Mouse (Mus musculus) ovary, adult 18-20 months (tissue): ENCODE results near the gene Smpdl3b.
A peak's percentile ranks its signal among the peaks of the same experiment; 100 is the strongest.
"Not testable (repeated sequence)": the region's sequence is repeated elsewhere in the genome, so short reads cannot be mapped to it uniquely, and the experiment has no call there.

Experiments used
- DNase-seq: peaks from one replicate; pipeline ENCODE4 v3.0.0; 2022; ENCODE audit warnings: low spot score, mixed read lengths

The Smpdl3b gene

DNA sequence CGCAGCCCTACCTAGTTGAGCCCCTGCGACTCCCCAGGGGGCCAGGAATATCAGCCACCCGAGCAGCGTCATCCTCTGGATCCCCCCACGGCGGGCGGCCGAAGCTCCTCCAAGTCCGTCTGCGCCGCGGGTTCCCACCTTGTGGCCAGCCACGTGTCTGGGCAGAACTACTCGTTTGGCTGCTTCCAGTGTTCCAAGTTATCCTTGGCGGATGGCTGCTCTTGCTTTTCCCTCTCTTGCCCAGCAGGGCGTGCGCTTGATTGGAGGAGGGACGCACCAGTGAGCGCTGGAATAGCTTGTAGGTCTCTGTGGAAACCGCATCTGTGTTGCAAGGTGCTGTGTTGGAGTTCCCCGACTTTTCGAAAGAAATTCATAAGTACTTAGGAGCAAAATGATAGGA, at the start of gene Smpdl3b:
Smpdl3b (minus strand) TSS at position 279 of the 400 bp plus-strand sequence.
- peak; percentile 83 for DNase-seq

DNA sequence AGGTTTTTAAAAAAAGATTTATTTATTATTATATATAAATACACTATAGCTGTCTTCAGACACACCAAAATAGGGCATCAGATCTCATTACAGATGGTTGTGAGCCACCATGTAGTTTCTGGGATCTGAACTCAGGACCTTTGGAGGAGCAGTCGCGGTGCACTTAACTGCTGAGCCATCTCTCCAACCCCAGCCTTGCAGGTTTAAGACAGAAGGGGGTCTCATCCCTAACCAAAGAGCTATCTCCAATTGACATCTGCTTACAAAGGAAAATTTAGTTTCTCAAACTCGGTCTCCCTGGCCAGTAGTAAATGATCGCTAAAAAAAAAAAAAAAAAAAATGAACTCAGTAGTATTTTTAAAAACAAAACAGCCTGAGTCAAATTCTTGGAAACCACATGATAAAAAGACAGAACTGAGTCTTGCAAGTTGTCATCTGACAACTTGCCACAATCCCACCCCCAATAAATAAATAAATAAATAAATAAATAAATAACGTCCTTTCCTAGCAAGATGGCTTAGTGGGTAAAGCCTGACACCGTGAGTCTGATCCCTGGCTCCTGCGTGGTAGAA, 49.7 kb upstream of the Smpdl3b start:
- DNase-seq = no peak

DNA sequence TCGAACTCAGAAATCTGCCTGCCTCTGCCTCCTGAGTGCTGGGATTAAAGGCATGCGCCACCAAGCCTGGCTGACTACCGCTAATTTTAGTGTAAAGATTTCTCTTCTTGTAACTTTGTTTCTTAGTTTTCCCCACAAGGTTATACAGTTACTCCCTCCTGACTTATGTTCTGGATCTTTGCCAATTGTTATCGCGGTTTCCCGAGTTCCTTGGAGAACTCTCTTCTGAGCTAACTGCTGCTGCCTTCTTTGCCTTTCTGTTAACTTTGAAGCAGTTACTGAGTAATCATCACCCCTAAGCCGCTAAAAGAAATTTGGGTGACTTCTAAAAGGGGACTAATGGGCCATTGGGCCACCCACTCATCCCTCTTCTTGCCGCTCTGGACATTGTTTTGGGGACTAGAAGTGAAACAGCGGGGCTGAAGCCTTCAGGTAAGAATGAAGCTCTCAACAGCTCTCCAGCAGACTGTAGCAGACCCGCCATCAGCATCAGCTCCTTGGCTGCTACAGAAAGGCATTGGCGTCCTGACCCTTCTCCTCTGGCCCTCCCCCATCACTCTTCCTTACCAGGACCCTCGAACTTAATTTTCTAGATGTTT, 48.6 kb upstream of the Smpdl3b start:
- DNase-seq = no peak

GRCm38 (mm10) chr4:132805146-132805545, 48.1 kb upstream of the Smpdl3b start:
- DNase-seq = no peak

- no peak for DNase-seq
These were observed 47.3 kb upstream of the Smpdl3b start for GRCm38 (mm10) chr4:132804331-132804730.

- DNase-seq = no peak
These were observed 46.8 kb upstream of the Smpdl3b start for GRCm38 (mm10) chr4:132803876-132804275.

- DNase-seq = no peak
These were observed 46.2 kb upstream of the Smpdl3b start for GRCm38 (mm10) chr4:132803212-132803611.

GRCm38 (mm10) chr4:132802171-132802637, 45.2 kb upstream of the Smpdl3b start:
- DNase-seq = no peak

- no peak for DNase-seq
These were observed 44.4 kb upstream of the Smpdl3b start for GRCm38 (mm10) chr4:132801176-132802077.

DNA sequence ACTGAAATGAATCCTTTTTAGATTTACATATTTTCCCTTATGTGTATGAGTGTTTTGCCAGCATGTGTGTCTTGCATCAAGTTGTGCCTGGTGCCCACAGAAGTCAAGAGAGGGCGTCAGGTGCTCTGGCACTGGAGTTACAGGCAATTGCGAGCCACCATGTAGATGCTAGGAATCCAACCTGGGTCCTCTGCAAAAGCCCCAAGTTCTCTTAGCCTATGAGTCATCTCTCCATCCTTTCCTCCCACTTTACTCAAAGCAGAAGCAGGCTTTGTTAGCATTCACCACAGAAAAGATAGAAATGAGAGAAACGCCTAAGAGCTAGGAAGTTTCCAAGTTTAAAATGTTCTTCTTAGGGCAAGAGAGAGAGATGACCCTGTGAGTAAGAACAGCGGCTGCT, 42.8 kb upstream of the Smpdl3b start:
- DNase-seq = no peak

DNA sequence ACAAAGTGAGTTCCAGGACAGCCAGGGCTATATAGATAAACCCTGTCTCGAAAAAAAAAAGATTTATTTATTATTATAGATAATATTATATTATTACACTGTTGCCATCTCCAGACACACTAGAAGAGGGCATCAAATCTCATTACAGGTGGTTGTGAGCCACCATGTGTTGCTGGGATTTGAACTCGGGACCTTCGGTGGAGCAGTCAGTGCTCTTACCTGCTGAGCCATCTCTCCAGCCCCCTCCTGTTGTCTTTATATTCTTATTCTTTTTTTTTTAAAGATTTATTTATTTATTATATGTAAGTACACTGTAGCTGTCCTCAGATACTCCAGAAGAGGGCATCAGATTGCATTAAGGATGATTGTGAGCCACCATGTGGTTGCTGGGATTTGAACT, 41.6 kb upstream of the Smpdl3b start:
- not testable (repeated sequence) for DNase-seq

GRCm38 (mm10) chr4:132798028-132798427, 41.0 kb upstream of the Smpdl3b start:
- DNase-seq = no peak

DNA sequence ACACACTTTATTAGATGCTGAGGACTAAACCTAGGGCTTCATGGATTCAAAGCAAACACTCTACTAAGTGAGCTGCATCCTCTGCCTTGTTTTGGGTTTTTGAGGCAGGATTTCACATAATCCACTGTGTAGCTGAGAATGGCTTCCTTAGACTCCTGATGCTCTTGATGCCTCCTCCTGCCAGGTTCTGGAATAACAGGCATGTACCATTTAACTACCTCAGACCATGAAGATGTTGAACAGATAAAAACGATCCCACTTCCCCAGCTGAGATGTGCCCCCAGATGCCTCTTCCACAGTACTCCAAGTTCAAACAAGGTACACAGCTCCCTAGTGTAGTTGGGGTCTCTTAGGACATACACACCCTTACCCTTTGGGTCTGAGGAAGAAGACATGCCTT, 40.4 kb upstream of the Smpdl3b start:
- DNase-seq = no peak

DNA sequence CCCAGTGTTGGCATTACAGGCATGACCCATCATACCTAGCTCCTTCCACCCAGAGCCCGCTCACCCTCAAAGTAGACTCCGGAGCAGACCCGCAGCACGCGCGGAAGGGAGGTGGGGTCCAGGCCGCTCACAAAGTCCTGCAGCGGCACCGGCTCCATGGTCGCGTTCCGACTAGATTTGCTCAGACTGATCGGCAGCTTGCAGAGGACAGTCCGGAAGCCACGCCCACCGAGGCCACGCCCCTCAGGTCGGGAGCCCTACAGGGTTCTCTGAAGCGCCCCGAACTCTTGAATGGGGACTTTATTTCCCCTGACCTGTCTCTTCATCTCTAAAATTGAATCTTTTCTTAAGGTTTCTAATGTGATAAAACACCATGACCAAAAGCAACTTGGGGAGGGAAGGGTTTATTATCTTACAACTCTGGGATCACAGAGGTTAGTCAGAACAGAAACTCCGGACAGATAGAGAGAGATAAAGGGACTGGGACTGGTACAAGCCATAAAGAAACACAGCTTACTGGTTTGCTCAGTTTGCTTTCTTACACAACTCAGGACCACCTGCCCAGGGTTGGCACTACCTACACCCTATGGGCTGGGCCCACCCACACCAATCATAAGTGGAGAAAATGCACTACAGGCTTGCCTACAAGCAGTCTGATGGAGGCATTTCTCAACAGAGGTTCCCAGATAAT, 39.3 kb upstream of the Smpdl3b start, which contains the start of gene Themis2:
Themis2 (minus strand) TSS at position 192 of the 691 bp plus-strand sequence.
- peak; percentile 56 for DNase-seq

DNA sequence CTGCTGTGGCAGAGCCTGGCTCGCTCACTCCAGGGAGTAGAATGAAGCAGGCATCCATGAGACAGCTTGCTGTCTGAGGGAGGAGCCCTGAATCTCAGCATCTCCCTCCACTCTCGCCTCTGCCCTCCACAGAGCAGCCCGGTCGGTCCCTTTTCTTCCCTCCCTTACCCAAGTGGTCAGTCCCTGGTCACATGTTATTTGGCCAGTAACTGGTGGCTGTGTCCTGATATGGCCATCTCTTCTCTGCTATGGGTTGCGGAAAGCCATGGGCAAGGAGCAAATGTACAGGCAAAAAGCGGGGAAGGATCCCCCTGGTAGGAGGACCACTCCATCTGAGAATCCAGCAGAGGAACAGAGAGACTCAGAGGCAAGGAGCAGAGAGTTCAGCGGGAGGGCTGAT, 38.1 kb upstream of the Smpdl3b start:
- DNase-seq = no peak

- no peak for DNase-seq
These were observed 37.7 kb upstream of the Smpdl3b start for GRCm38 (mm10) chr4:132794760-132795159.

DNA sequence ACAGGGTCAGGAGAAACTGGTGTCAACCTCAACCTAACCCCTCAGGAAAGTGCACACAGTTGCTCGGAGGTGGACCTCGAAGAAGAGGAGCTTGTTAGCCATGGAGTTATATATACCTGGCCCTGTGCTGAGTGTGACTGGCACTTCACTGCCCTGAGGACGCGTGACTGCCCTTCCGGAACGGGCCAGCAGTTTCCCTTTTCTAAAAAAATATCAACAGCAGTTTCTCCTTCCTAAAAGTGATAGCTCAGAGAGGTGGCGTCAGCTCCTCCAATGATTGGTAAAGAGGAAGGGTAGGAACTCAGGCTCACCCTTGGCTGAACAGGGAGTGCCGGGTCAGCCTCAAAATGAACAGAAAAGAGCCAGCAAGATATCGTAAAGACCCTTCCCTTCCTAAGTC, 37.0 kb upstream of the Smpdl3b start:
- no peak for DNase-seq

GRCm38 (mm10) chr4:132793322-132794004, 36.4 kb upstream of the Smpdl3b start:
- not testable (repeated sequence) for DNase-seq

DNA sequence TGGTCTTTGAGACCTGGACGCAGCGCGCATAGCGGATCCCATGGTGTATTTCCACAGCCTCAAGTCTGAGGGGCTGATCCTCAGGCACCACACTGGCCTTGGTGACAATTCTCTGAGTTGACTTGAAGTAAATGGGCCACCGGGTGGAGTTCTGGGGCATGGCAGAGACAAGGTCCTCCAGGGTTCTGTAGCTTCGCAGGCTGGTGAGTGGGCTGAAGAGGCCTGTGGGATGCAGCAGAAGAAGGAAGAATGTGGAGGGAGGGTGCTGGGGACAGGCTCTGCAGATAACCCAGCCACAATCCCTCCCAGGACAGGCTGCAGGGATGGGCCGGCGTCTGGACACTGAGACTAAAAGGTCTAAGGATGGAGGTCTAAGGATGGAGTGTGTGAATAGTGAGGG, 32.7 kb upstream of the Smpdl3b start:
- no peak for DNase-seq

DNA sequence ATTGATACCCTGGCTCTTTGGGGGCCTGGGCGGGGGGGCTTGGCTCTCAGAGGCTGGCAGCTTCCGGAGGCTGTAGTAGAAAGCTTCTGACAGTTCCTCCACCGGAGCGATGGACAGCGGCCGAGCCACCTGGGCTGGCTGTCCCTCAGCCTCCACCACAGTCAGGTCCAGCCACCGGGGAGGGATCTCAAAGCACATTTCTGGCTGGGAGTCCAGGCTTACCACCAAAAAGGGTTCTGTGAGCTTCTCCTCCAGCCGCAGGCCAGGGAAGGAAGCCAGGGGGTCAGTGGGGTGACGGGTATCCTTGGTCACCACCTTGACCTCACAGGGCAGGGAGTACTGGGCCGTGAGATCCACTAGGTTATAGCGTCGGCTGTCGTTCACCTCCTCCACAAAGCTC, 28.2 kb upstream of the Smpdl3b start:
- no peak for DNase-seq

DNA sequence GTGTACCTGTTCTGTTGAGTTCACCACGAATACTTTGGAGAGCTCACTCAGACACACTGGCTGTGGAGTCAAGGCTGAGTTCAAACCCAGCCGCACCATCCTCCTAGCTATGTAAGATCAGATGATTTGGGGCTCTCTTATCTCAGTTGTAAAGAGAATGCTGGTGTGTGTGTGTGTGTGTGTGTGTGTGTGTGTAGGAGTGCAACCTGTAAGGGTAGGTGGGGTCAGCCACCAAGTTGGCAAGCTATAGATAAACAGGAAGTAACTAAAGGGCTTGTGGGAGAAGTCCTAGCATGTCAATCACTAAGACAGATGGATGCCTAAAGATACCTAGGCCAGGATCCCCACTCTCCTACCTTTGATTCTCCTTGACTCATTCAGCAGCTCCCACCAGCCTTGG, 26.7 kb upstream of the Smpdl3b start:
- no peak for DNase-seq

DNA sequence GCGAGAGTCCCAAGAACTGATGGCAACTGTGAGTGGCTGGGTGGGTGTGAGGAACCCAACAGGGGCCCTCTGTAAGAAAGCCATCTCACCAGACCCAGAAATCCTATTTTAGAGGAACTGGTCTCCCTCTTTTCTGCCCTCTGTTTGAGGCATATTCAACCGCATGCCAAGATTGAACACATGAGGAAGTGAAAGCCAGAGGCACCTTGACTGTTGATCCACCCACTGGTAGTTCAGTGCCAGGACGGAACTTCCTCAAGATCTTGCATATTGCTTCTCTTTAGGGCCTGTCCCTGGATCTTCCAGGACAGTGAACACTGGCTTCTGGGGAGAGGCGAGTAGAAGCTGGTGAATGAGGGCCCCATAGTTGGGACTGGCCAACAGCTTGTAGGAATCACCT, 23.2 kb upstream of the Smpdl3b start:
- DNase-seq = no peak
